Mouse (Mus musculus) lung, postnatal 25 days (tissue): ENCODE measurements at regions not wholly inside any gene's neighbourhood (a gene's known extent, or its start where the extent isn't known, plus 50 kb on each side); places are given as distances from the start of the nearest gene placed in this dataset.
"Not testable (repeated sequence)": the region's sequence is repeated elsewhere in the genome, so short reads cannot be mapped to it uniquely, and the experiment has no call there.

ENCODE experiments used
- DNase-seq: peaks from one replicate; pipeline ENCODE4 v3.0.0; 2022; ENCODE audit warnings: low spot score

GRCm38 (mm10) chr7:116596914-116597313, 92.7 kb downstream of the Nucb2 start:
- DNase-seq, result no peak

- DNase-seq, result no peak
Observed at GRCm38 (mm10) chr7:116600340-116600739, 96.2 kb downstream of the Nucb2 start.

GRCm38 (mm10) chr7:116603167-116603839, 99.1 kb downstream of the Nucb2 start:
- DNase-seq, result peak; percentile 32

- no peak for DNase-seq
Observed at GRCm38 (mm10) chr7:116603840-116604194, 99.6 kb downstream of the Nucb2 start.

- DNase-seq, result no peak
Observed at GRCm38 (mm10) chr7:116606255-116606654, 102.1 kb downstream of the Nucb2 start.

GRCm38 (mm10) chr7:116606751-116607483, 102.7 kb downstream of the Nucb2 start:
- no peak for DNase-seq

GRCm38 (mm10) chr7:116607628-116608225, 103.6 kb downstream of the Nucb2 start:
- no peak for DNase-seq

- peak; percentile 57 for DNase-seq
Observed at GRCm38 (mm10) chr7:116608350-116609085, 104.3 kb downstream of the Nucb2 start.

GRCm38 (mm10) chr7:116609406-116609805, 105.2 kb downstream of the Nucb2 start:
- DNase-seq, result no peak

GRCm38 (mm10) chr7:116609906-116610305, 105.7 kb downstream of the Nucb2 start:
- DNase-seq, result no peak

- DNase-seq, result no peak
Observed at GRCm38 (mm10) chr7:116615984-116616383, 111.8 kb downstream of the Nucb2 start.

- DNase-seq, result no peak
Observed at GRCm38 (mm10) chr7:116619636-116620035, 115.5 kb downstream of the Nucb2 start.

- DNase-seq, result peak; percentile 51
Observed at GRCm38 (mm10) chr7:116620381-116620780, 116.2 kb downstream of the Nucb2 start.

- DNase-seq, result no peak
Observed at GRCm38 (mm10) chr7:116633210-116633609, 129.0 kb downstream of the Nucb2 start.

GRCm38 (mm10) chr7:116644902-116645650, 140.9 kb downstream of the Nucb2 start:
- peak; percentile 7 for DNase-seq

GRCm38 (mm10) chr7:116654466-116654865, 150.3 kb downstream of the Nucb2 start:
- no peak for DNase-seq

GRCm38 (mm10) chr7:116657040-116657439, 152.9 kb downstream of the Nucb2 start:
- DNase-seq, result not testable (repeated sequence)

- DNase-seq, result no peak
Observed at GRCm38 (mm10) chr7:116665581-116665980, 161.4 kb downstream of the Nucb2 start.

- DNase-seq, result no peak
Observed at GRCm38 (mm10) chr7:116674199-116675019, 170.2 kb downstream of the Nucb2 start.

- DNase-seq, result no peak
Observed at GRCm38 (mm10) chr7:116676696-116677095, 172.5 kb downstream of the Nucb2 start.

- DNase-seq, result no peak
Observed at GRCm38 (mm10) chr7:116679195-116679594, 175.0 kb downstream of the Nucb2 start.
